Mouse (Mus musculus) gastrocnemius, postnatal 14 days (tissue): ENCODE results near the gene Ubqln4. TPM values are rescaled to one million over a fixed set of nuclear protein-coding genes. Genes with fewer than 3 reads are reported as not detected.

Source experiments
- DNase-seq: peaks from one replicate; pipeline ENCODE4 v3.0.0; 2021; ENCODE audit warnings: mixed read lengths
- intact Hi-C: fragments of 180-260 bp; cut with DNase I; formaldehyde crosslinking; loops from one replicate; pipeline ENCODE4 v1.15.1; 2025; ENCODE audit warnings: low total_unique reads
- total RNA-seq, 2 experiments: library from RNA; stranded (reverse); gene quantifications; 2 replicates each; pipeline ENCODE4 v1.2.3; 2021

The Ubqln4 gene
- total RNA-seq, 2 experiments from 2014 or later, result 42.0 to 45.5 TPM

DNA sequence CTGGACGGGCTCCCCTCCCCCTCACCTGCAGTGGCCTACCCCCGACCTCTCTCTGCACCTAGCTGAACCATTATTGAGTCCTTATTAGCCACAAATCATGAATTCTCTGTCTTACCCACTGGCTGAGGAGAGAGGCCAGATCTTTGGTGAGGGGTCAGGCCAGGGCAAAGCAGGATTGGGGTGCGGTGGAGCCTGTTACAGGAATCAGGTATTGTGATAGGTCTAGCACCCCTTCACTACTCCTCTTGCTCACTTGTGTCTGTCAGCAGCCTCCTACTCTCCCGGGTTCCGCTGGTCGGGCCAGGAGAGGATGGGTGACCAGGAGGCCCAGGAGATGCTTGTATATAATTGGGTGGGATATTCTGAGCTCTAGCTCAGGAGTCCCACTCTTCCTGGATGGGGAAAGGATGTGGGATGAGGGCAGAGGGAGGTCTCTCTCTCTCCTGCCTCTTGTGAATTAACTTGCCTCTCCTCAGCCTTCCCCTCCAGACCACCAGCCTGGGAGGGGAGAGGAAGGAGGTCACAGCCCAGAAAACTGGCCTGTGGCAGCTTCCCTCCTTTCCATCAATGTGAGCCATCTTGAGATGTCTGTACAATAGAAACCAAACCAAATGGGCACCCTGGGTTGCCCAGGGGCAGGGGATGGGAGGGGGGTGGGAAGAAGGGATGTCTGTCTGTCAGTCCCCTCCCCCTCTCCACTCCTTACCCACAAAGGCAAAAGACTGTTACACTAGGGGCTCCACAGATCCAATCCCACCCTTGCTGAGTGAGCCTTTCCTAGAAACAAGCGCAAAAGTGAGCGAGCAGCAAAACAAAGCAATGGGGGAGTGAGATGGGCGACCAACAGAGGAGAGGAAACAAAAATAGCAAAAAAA, 15.1 kb upstream of the Ubqln4 start:
- DNase-seq, result no peak
- intact Hi-C loops, result no loop called here

- intact Hi-C loops, result no loop called here
- no peak for DNase-seq
These were observed 14.2 kb upstream of the Ubqln4 start for GRCm38 (mm10) chr3:88539397-88539796.

- DNase-seq, result no peak
- intact Hi-C loops, result no loop called here
These were observed 13.5 kb upstream of the Ubqln4 start for GRCm38 (mm10) chr3:88540085-88540484.

DNA sequence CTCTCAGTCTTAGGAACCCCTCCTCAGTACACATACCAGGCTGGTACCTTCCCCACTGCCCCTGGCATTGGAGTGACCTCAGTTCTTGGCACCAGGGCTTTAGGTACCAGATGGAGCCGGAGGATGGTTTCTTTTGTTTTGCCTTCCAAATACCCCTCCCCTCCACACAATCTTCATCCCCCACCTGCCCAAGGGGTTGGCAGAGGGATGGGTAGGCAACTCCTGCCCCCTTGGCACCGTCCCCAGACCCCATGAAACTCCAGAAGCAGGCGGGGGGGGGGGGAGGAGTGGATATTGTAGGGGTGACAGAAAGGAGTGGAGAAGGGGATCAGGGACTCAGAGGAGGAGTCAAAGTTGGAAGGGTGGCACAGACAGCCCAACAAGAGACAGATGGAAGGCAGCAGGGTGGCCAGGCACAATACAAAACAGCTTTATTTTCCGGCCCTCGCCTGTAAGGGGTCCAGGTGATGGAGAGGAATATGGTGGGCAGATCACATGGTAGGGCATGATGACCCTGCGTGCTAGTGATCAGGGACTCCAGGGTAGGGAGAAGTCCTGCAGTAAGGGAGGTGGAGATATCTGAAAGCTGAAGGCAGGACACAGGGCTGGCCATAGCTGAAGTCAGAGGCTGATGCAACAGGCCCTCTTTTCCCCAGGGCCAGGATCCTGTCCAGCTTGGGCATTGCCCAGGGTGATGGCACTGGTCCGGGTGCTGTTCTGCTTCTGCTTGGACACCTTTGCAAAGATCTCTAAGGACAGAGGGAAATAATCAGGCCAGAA, 11.7 kb upstream of the Ubqln4 start:
- no peak for DNase-seq
- intact Hi-C loops, result no loop called here

GRCm38 (mm10) chr3:88542486-88542885, 11.1 kb upstream of the Ubqln4 start:
- no peak for DNase-seq
- intact Hi-C loops, result no loop called here

- DNase-seq, result no peak
These were observed 10.4 kb upstream of the Ubqln4 start for GRCm38 (mm10) chr3:88543174-88543573.

DNA sequence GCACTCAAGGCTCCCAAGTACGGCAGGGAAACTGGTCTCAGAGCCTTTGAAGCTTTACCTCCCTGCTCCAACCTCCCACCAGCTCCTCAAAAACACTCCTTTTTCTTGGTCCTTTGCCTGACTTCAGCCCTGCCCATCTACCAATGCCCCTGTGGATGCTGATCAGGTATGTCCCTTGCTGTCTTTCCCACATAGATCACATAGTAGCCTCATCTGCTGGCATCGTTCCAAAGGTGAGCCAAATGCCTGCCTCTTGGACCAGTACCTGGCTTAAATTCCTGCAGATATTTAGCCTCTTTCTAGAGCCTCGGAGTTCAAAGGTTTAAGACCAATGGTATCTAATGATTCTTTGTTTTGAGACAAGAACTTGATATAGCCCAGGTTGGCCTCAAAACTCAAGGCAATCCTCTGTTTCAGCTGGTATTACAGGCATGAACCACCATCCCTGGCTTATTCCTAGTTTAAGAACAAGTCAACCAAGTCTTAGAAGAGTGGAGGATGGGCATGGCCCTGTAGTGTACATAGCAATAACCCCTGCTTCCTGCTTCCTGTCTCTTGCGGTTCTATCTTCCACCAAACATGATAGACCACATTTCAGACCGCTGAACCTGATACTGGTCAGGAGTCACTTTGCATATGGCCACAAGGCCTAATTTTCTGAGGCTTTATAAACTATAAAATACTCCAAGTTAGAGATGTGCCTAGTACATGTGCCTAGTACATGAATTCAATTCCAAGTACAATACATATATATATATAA, 9.7 kb upstream of the Ubqln4 start:
- no peak for DNase-seq
- intact Hi-C loops, result no loop called here

More at GRCm38 (mm10) chr3:88543174-88543573, 10.4 kb upstream of the Ubqln4 start:
- intact Hi-C loops, result no loop called here

GRCm38 (mm10) chr3:88544514-88544913, 9.0 kb upstream of the Ubqln4 start:
- intact Hi-C loops, result no loop called here
- DNase-seq, result no peak

DNA sequence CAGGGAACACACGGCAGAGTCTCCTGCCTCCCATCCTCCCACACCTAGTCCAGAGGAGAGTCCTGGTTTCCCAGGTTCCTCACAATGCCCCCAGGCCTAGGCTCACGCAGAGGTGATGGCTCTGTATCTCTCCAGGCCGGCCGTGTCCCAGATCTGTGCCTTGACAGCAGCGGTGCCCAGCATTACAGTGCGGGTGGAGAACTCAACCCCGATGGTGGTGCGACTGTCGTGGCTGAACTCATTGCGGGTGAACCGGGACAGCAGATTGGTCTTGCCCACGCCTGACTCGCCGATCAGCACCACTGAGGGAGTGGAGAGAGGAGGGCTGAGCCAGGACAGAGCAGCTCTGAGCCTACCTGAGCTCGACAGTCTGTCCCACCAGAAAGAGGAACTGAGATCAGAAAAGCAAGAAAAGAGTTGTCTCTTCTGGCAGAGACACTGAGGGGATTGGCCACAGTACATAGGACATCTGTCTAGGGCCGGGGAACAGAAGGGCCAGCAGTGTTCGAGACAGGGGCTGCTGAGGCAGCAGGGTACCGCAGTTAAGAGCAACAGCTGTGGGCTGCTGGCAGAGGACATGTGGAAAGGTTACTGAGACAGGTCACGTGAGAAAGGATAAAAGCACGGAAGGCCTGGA, 8.5 kb upstream of the Ubqln4 start:
- intact Hi-C loops, result no loop called here
- DNase-seq, result no peak

GRCm38 (mm10) chr3:88546674-88547418, 6.7 kb upstream of the Ubqln4 start:
- intact Hi-C loops, result no loop called here
- DNase-seq, result no peak

- intact Hi-C loops, result no loop called here
These were observed 5.2 kb upstream of the Ubqln4 start, which contains the start of gene Rab25 for GRCm38 (mm10) chr3:88548180-88548917. Gene Rab25, minus strand, starts transcription at chr3:88548300.

DNA sequence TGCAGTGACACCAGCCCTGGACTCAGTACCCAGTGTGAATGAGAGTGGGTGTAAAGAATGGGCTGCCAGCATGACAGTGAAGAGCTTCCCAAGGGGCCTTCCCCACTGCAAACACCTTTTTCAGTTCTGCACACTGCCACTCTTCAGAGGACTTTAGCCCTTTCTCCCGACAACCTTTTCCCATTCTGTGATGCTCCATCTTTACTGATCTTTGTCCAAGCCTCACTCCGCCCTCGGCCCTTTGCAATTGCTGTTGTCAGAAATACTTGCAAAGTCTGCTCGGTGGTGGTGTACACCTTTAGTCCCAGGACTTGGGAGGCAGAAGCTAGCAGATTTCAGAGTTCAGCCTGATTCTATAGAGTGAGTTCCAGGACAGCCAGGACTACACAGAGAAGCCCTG, 2.0 kb upstream of the Ubqln4 start:
- no peak for DNase-seq
- intact Hi-C loops, result no loop called here

More at GRCm38 (mm10) chr3:88548180-88548917, 5.2 kb upstream of the Ubqln4 start, which contains the start of gene Rab25:
- DNase-seq, result no peak

- intact Hi-C loops, result no loop called here
- DNase-seq, result no peak
These were observed 1.4 kb upstream of the Ubqln4 start for GRCm38 (mm10) chr3:88552082-88552645.

DNA sequence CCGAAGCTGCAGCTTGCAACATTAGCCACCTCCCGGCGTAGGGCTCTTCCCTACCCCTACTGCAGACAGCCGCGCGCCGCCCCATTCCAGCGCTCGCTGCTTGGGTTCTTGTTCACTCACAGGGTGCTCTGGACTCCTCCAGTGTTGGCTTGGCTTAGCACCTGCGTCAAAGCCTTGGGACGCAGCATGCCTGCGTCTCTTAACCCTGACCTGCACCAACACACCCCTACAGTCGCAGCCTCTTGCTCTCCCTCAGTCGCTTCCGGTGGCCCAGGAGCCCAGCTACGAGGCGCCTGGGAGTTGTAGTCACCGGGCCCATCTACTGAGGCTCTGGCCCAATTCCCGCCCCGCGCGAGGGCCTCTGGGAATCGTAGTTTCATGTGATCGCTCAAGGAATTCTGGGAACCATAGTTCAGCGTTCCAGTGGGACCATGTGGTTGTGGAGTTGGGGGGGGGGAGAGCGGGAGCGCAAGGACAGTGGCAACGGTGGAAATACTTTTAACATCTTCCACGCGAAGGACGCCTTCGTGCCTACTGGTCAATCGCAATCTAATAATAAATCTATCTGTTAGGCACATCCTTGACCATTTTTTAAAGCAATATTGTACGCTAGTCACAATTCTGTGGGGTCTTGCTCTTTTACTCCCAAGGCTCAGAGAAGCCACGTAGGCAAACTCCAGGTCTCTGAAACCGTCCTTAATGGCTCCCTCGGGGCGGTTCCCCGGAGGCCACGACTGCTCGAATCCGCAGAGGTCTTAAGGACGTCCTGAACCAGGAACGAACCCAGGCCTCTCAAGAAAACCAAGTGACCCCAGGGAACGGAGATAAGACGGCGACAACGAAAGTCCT, 658 bp upstream of the Ubqln4 start, which contains the start of gene Lamtor2:
TSS of gene Lamtor2 (minus strand) at position 399 of the 849 bp plus-strand sequence.
- DNase-seq, result peak; percentile 99
- intact Hi-C loops, result no loop called here

- peak; percentile 62 for DNase-seq
- intact Hi-C loops, result no loop called here
These were observed 475 bp downstream of the Ubqln4 start for GRCm38 (mm10) chr3:88553880-88554586.

DNA sequence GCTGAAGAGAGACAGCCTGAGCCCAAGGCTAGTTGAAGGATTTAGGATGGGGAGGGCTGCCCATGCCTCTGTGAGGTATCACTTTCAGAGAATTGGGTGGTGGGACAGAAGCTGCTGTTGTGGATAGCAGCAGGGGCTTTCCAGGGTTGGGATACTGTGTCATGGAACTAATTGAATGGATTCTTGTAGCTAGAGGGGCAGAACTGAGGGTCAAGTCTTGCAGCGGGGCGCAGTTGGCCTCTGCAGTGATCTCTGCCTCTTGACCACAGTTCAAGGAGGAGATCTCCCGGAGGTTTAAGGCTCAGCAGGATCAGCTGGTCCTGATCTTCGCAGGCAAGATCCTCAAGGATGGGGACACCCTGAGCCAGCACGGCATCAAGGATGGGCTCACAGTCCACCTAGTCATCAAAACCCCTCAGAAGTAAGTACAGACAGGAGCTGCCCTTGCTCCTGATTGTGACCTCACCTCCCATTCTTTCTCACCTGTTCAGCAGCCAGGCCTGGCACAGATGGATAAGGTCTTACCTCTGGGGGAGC, 1.6 kb downstream of the Ubqln4 start:
- intact Hi-C loops, result no loop called here
- no peak for DNase-seq
